12 mouse cellular contexts compared by ENCODE assay signal in the genomic region with DNA sequence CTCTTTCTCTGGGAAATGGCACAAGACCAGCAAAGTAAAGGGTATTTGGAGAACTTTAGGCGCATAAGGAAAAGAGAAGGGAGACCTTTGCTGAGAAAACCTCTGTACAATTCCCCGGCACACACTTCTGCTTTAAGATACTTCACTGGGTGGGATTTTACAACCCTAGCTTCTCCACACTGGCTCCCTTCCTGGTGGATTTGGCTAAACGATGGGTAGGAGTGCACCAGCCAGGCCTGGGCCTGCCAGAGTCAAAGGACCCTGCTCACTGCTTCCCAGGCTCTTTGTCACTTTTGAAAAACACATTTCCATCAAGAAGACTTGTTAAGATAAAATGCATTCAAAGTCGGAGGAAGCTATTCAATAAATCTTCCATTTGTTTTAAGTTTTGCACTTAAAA. TPM values are rescaled to one million over a fixed set of nuclear protein-coding genes. Genes with fewer than 3 reads are reported as not detected.
A peak's percentile ranks its signal among the peaks of the same experiment; 100 is the strongest.
DNase-seq lines count a peak whose midpoint lies in the region; ATAC-seq and TF ChIP-seq lines count a peak whose summit lies in the region.
"Had no signal": no experiment of that assay in that cellular context is flagged by ENCODE, and none has a peak within 500 bp of the region (broad histone marks: within the 10 kb centered on the region; RNA-seq: fewer than 3 reads in every experiment).

No protein-coding gene starts in this region.

- no peak for DNase-seq in kidney, adult 2 months
- no peak for DNase-seq in gastrocnemius, adult 8-10 months (ENCODE audit: low spot score in 2 of 2)
- no peak for DNase-seq in gastrocnemius, postnatal 14 days
- DNase-seq in retina, postnatal 1 day: no peak
- DNase-seq: adrenal gland, postnatal 36 days; gastrocnemius, postnatal 36 days; liver had no signal

- H3K4me1 ChIP-seq in kidney, embryonic 16.5 days (ENCODE audit: insufficient read depth, low read length): peaks cover 28% of the 10 kb centered on the region
- H3K4me1 ChIP-seq in kidney, adult 2 months (ENCODE audit: control insufficient read depth, insufficient read depth, low read length): no peaks in the 10 kb centered on the region
- H3K4me1 ChIP-seq in embryonic facial prominence, embryonic 13.5 days: peaks cover 16% of the 10 kb centered on the region
- H3K4me1 ChIP-seq in forebrain, embryonic 16.5 days (replicated peaks; ENCODE audit: control insufficient read depth, insufficient read depth, low read length): peaks cover 27% of the 10 kb centered on the region
- H3K4me1 ChIP-seq in midbrain, embryonic 16.5 days (ENCODE audit: control insufficient read depth, insufficient read depth, low read length): peaks cover 24% of the 10 kb centered on the region

- peak overlapping the region; percentile 50 for H3K9ac ChIP-seq in kidney, embryonic 16.5 days (replicated peaks; ENCODE audit: low read length)
- peak overlapping the region; percentile 67; the same call in 1 of the 2 replicates for H3K9ac ChIP-seq in embryonic facial prominence, embryonic 13.5 days
- H3K9ac ChIP-seq in forebrain, embryonic 16.5 days (replicated peaks; ENCODE audit: low read depth, low read length): peak overlapping the region; percentile 84
- peak overlapping the region; percentile 81 for H3K9ac ChIP-seq in midbrain, embryonic 16.5 days (ENCODE audit: low read depth, low read length)

- WGBS in kidney, embryonic 16.5 days: 52% methylated on average over 4 of the region's 4 CpGs
- WGBS in kidney, adult 2 months: 82% methylated on average over 4 of the region's 4 CpGs
- 35% methylated on average over 4 of the region's 4 CpGs for WGBS in embryonic facial prominence, embryonic 13.5 days
- 11% methylated on average over 4 of the region's 4 CpGs for WGBS in forebrain, embryonic 16.5 days
- 21% methylated on average over 4 of the region's 4 CpGs for WGBS in midbrain, embryonic 16.5 days

- peaks cover 4% of the 10 kb centered on the region; the same call in 1 of the 2 replicates for H3K36me3 ChIP-seq in kidney, embryonic 16.5 days (ENCODE audit: insufficient read depth, low read length)
- H3K36me3 ChIP-seq in kidney, adult 2 months (ENCODE audit: control insufficient read depth, insufficient read depth, low read length): no peaks in the 10 kb centered on the region
- H3K36me3 ChIP-seq in embryonic facial prominence, embryonic 13.5 days: 0 out of 2 replicates have a peak, but pooled peaks cover 4% of the 10 kb centered on the region
- no peaks in the 10 kb centered on the region for H3K36me3 ChIP-seq in forebrain, embryonic 16.5 days (ENCODE audit: control insufficient read depth, insufficient read depth)
- peaks cover 5% of the 10 kb centered on the region; the same call in 1 of the 2 replicates for H3K36me3 ChIP-seq in midbrain, embryonic 16.5 days (ENCODE audit: control insufficient read depth, insufficient read depth, low read length)
- H3K36me3 ChIP-seq: G1E had no signal

- peak overlapping the region; percentile 38; the same call in 1 of the 2 replicates for H3K27ac ChIP-seq in kidney, embryonic 16.5 days (ENCODE audit: low read length)
- no peak overlapping the region for H3K27ac ChIP-seq in kidney, adult 2 months (ENCODE audit: insufficient read depth, low read depth, low read length)
- no peak overlapping the region; the same call in 1 of the 2 replicates for H3K27ac ChIP-seq in embryonic facial prominence, embryonic 13.5 days
- H3K27ac ChIP-seq in forebrain, embryonic 16.5 days (ENCODE audit: low read length): peak overlapping the region; percentile 60
- H3K27ac ChIP-seq in midbrain, embryonic 16.5 days (ENCODE audit: low read length): peak overlapping the region; percentile 84

- no peak for ATAC-seq in kidney, embryonic 16.5 days (ENCODE audit: low FRiP score, low TSS enrichment)
- ATAC-seq in embryonic facial prominence, embryonic 13.5 days (ENCODE audit: insufficient number of reproducible peaks, insufficient read depth, low FRiP score, low TSS enrichment, low read depth): no peak
- no peak for ATAC-seq in forebrain, embryonic 16.5 days
- no peak for ATAC-seq in midbrain, embryonic 16.5 days

- no peaks in the 10 kb centered on the region for H3K9me3 ChIP-seq in kidney, embryonic 16.5 days (ENCODE audit: low read length)
- no peaks in the 10 kb centered on the region for H3K9me3 ChIP-seq in embryonic facial prominence, embryonic 13.5 days
- no peaks in the 10 kb centered on the region for H3K9me3 ChIP-seq in forebrain, embryonic 16.5 days (ENCODE audit: control insufficient read depth, low read length)
- H3K9me3 ChIP-seq in midbrain, embryonic 16.5 days (replicated peaks; ENCODE audit: control insufficient read depth, low read length, poor library complexity, severe bottlenecking): no peaks in the 10 kb centered on the region

- H3K4me2 ChIP-seq in kidney, embryonic 16.5 days (replicated peaks; ENCODE audit: low read depth, low read length): peak overlapping the region; percentile 71
- peak overlapping the region; percentile 88 for H3K4me2 ChIP-seq in embryonic facial prominence, embryonic 13.5 days
- H3K4me2 ChIP-seq in forebrain, embryonic 16.5 days (ENCODE audit: low read length): peak overlapping the region; percentile 64
- peak overlapping the region; percentile 72 for H3K4me2 ChIP-seq in midbrain, embryonic 16.5 days (ENCODE audit: low read length)

- no peak for TF ChIP-seq CTCF in kidney, adult 2 months (conservative IDR thresholded peaks at IDR 0.05; ENCODE audit: insufficient read depth, insufficient read length, low read depth, low read length)

- H3K4me3 ChIP-seq in kidney, embryonic 16.5 days (ENCODE audit: low read length): peak overlapping the region; percentile 54
- H3K4me3 ChIP-seq in kidney, adult 2 months (ENCODE audit: insufficient read depth, low read depth, low read length): no peak overlapping the region
- peak overlapping the region; percentile 47 for H3K4me3 ChIP-seq in embryonic facial prominence, embryonic 13.5 days
- peak overlapping the region; percentile 65 for H3K4me3 ChIP-seq in forebrain, embryonic 16.5 days (replicated peaks; ENCODE audit: low read length)
- H3K4me3 ChIP-seq in midbrain, embryonic 16.5 days (ENCODE audit: low read depth, low read length): peak overlapping the region; percentile 53

- no peaks in the 10 kb centered on the region for H3K27me3 ChIP-seq in kidney, embryonic 16.5 days (ENCODE audit: insufficient read depth, low read length)
- H3K27me3 ChIP-seq in kidney, adult 2 months (replicated peaks; ENCODE audit: control insufficient read depth, insufficient read depth, low read length): 0 out of 2 replicates have a peak, but pooled peaks cover 1% of the 10 kb centered on the region
- peaks cover 92% of the 10 kb centered on the region for H3K27me3 ChIP-seq in embryonic facial prominence, embryonic 13.5 days
- peaks cover 8% of the 10 kb centered on the region for H3K27me3 ChIP-seq in forebrain, embryonic 16.5 days (replicated peaks; ENCODE audit: control insufficient read depth, insufficient read depth, low read length)
- H3K27me3 ChIP-seq in midbrain, embryonic 16.5 days (ENCODE audit: control insufficient read depth, insufficient read depth, low read depth, low read length): no peaks in the 10 kb centered on the region; the same call in 1 of the 2 replicates

- intact Hi-C loops in gastrocnemius, postnatal 14 days (cut with DNase I; ENCODE audit: low total_unique reads): no loop called here

- no peak for TF ChIP-seq POLR2A in kidney, adult 2 months (IDR thresholded peaks at IDR 0.05; ENCODE audit: low read depth, low read length)

RNA-seq across cellular contexts. Expression of a gene that starts 6.3 kb away (rescaled TPM):
- 12.3 and 15.5 TPM in 2 replicates for polyA plus RNA-seq in kidney, embryonic 16.5 days (2015; fragmentation: Nextera tagmentation; extraction: Ambion mirVana)
- 5.6 and 7.5 TPM in 2 replicates for polyA plus RNA-seq in kidney, adult 2 months (2012; rRNA removed)
- 14.1 and 15.8 TPM in 2 replicates for polyA plus RNA-seq in embryonic facial prominence, embryonic 13.5 days (2015; fragmentation: Nextera tagmentation; extraction: Ambion mirVana)
- polyA plus RNA-seq in forebrain, embryonic 16.5 days (2015; fragmentation: Nextera tagmentation; extraction: Ambion mirVana): 70.2 and 71.1 TPM in 2 replicates
- polyA plus RNA-seq in midbrain, embryonic 16.5 days (2015; fragmentation: Nextera tagmentation; extraction: Ambion mirVana): 46.0 and 64.0 TPM in 2 replicates
- under 1 TPM; 0.15 to 0.36 (median 0.32) TPM for total RNA-seq in gastrocnemius, adult 8-10 months (2022)
- total RNA-seq in gastrocnemius, postnatal 14 days (2021): 1 to 10 TPM; 1.7 to 2.4 TPM

Comparison
In these comparisons a context has a peak if more than half of its experiments do, and no peak if none do; other contexts are left out.
1. H3K27ac ChIP-seq: peak in kidney, embryonic 16.5 days (single experiment), forebrain, embryonic 16.5 days (single experiment) and midbrain, embryonic 16.5 days (single experiment); none in kidney, adult 2 months (single experiment) and embryonic facial prominence, embryonic 13.5 days (single experiment).
2. Peak in every context shown above with its lines, with median percentiles within 50 percentile points of each other: H3K4me2 ChIP-seq and H3K9ac ChIP-seq.